Mouse (Mus musculus) intestine, embryonic 16.5 days (tissue): ENCODE results near the gene Arhgap8. TPM values are rescaled to one million over a fixed set of nuclear protein-coding genes. Genes with fewer than 3 reads are reported as not detected.

Experiments used
- ATAC-seq: fragments of 200-750 bp; cut with Nextera tagmentation; 2 replicates; pipeline ENCODE4 v1.8.0; 2017; ENCODE audit warnings: moderate TSS enrichment, moderate library complexity
- H3K27ac ChIP-seq: fragments of 300-500 bp; sonication (generic); 2 replicates; pipeline ENCODE4 v1.5.1; 2014; ENCODE audit warnings: mild to moderate bottlenecking, low read length
- H3K27me3 ChIP-seq: fragments of 300-500 bp; sonication (generic); replicated peaks from 2 replicates; pipeline ENCODE4 v1.6.1; 2014; ENCODE audit warnings: low read length, control low read depth, mixed read lengths; ENCODE audit not compliant: control insufficient read depth, insufficient read depth
- H3K36me3 ChIP-seq: fragments of 300-500 bp; sonication (generic); 2 replicates; pipeline ENCODE4 v1.6.1; 2014; ENCODE audit warnings: low read length, control low read depth; ENCODE audit not compliant: control insufficient read depth, insufficient read depth
- H3K4me1 ChIP-seq: fragments of 300-500 bp; sonication (generic); 2 replicates; pipeline ENCODE4 v1.6.1; 2014; ENCODE audit warnings: low read length, control low read depth, mixed read lengths; ENCODE audit not compliant: control insufficient read depth, insufficient read depth
- H3K4me2 ChIP-seq: fragments of 300-500 bp; sonication (generic); 2 replicates; pipeline ENCODE4 v1.6.1; 2014; ENCODE audit warnings: low read depth, low read length, control low read depth
- H3K4me3 ChIP-seq: fragments of 300-500 bp; sonication (generic); 2 replicates; pipeline ENCODE4 v1.5.1; 2014; ENCODE audit warnings: mild to moderate bottlenecking, low read length
- H3K9ac ChIP-seq: fragments of 300-500 bp; sonication (generic); 2 replicates; pipeline ENCODE4 v1.6.1; 2014; ENCODE audit warnings: low read depth, low read length
- H3K9me3 ChIP-seq: fragments of 300-500 bp; sonication (generic); 2 replicates; pipeline ENCODE4 v1.6.1; 2016; ENCODE audit warnings: low read length, control low read depth; ENCODE audit not compliant: control insufficient read depth
- WGBS: fragments of 180-500 bp; shearing (Covaris S2); extraction: QIAGEN DNeasy Blood & Tissue Kit; methylation state at CpG from one replicate; pipeline ENCODE4 v1.1.7; 2014; 5-methylcytosine and 5-hydroxymethylcytosine counted together
- polyA plus RNA-seq: library from polyadenylated mRNA; unstranded; fragments of >200 nt; fragmentation: Nextera tagmentation; extraction: Ambion mirVana; gene quantifications from 2 replicates; pipeline ENCODE4 v1.2.1, GENCODE M21; 2015

Gene Arhgap8
- polyA plus RNA-seq, 1 experiment from 2014 or later, result 16.3 TPM

GRCm38 (mm10) chr15:84741573-84741972 is 21.7 kb downstream of the Arhgap8 start:
- Histone ChIP-seq H3K9ac (no peak overlapping the region), H3K27me3 (no peaks in the 10 kb centered on the region), H3K36me3 (no peaks in the 10 kb centered on the region), H3K4me1 (no peaks in the 10 kb centered on the region), H3K9me3 (no peaks in the 10 kb centered on the region), H3K4me3 (no peak overlapping the region), H3K27ac (no peak overlapping the region), H3K4me2 (no peak overlapping the region)
- 69% methylated on average over 3 of the region's 3 CpGs for WGBS
- ATAC-seq, result peak; percentile 56; the same call in 1 of the 2 replicates

- 14% methylated on average over 3 of the region's 3 CpGs for WGBS
- H3K4me2 ChIP-seq, result no peak overlapping the region
- no peaks in the 10 kb centered on the region for H3K36me3 ChIP-seq
- no peak overlapping the region for H3K9ac ChIP-seq
- H3K4me3 ChIP-seq, result no peak overlapping the region
- no peaks in the 10 kb centered on the region for H3K4me1 ChIP-seq
- no peaks in the 10 kb centered on the region for H3K9me3 ChIP-seq
- no peak overlapping the region for H3K27ac ChIP-seq
- ATAC-seq, result no peak
- no peaks in the 10 kb centered on the region for H3K27me3 ChIP-seq
Observed at GRCm38 (mm10) chr15:84743347-84743746, 23.5 kb downstream of the Arhgap8 start.

- no peak for ATAC-seq
Observed at GRCm38 (mm10) chr15:84744308-84744707, 24.5 kb downstream of the Arhgap8 start.

GRCm38 (mm10) chr15:84745831-84746230 is 26.0 kb downstream of the Arhgap8 start:
- Histone ChIP-seq H3K27ac (no peak overlapping the region), H3K36me3 (no peaks in the 10 kb centered on the region), H3K4me1 (no peaks in the 10 kb centered on the region), H3K4me2 (no peak overlapping the region), H3K9ac (no peak overlapping the region), H3K4me3 (no peak overlapping the region), H3K9me3 (no peaks in the 10 kb centered on the region), H3K27me3 (no peaks in the 10 kb centered on the region)
- WGBS, result 82% methylated on average over 4 of the region's 4 CpGs
- no peak for ATAC-seq

More at GRCm38 (mm10) chr15:84744308-84744707, 24.5 kb downstream of the Arhgap8 start:
- Histone ChIP-seq H3K27me3 (no peaks in the 10 kb centered on the region), H3K36me3 (no peaks in the 10 kb centered on the region), H3K4me3 (no peak overlapping the region), H3K27ac (no peak overlapping the region), H3K9ac (no peak overlapping the region), H3K9me3 (no peaks in the 10 kb centered on the region), H3K4me2 (no peak overlapping the region), H3K4me1 (no peaks in the 10 kb centered on the region)
- WGBS, result 28% methylated on average over 2 of the region's 2 CpGs

GRCm38 (mm10) chr15:84754987-84755386 is 35.1 kb downstream of the Arhgap8 start:
- peak; percentile 56; the same call in 1 of the 2 replicates for ATAC-seq
- Histone ChIP-seq H3K4me2 (no peak overlapping the region), H3K27ac (no peak overlapping the region), H3K9ac (no peak overlapping the region), H3K36me3 (no peaks in the 10 kb centered on the region), H3K4me3 (no peak overlapping the region), H3K9me3 (no peaks in the 10 kb centered on the region), H3K27me3 (no peaks in the 10 kb centered on the region; the same call in 1 of the 2 replicates), H3K4me1 (0 out of 2 replicates have a peak, but pooled peaks cover 5% of the 10 kb centered on the region)
- WGBS, result 15% methylated on average over 3 of the region's 3 CpGs

- WGBS, result 8% methylated on average over 22 of the region's 22 CpGs
- peak; percentile 44; the same call in 1 of the 2 replicates for ATAC-seq
Observed at GRCm38 (mm10) chr15:84756426-84756825, 36.6 kb downstream of the Arhgap8 start.

GRCm38 (mm10) chr15:84758493-84758892 is 38.6 kb downstream of the Arhgap8 start:
- H3K4me1 ChIP-seq, result 0 out of 2 replicates have a peak, but pooled peaks cover 5% of the 10 kb centered on the region
- H3K9ac ChIP-seq, result no peak overlapping the region
- no peak for ATAC-seq
- H3K9me3 ChIP-seq, result no peaks in the 10 kb centered on the region
- H3K27me3 ChIP-seq, result no peaks in the 10 kb centered on the region; the same call in 1 of the 2 replicates
- WGBS, result 47% methylated on average over 4 of the region's 4 CpGs
- H3K27ac ChIP-seq, result no peak overlapping the region
- no peaks in the 10 kb centered on the region for H3K36me3 ChIP-seq
- no peak overlapping the region for H3K4me3 ChIP-seq
- H3K4me2 ChIP-seq, result no peak overlapping the region

More at GRCm38 (mm10) chr15:84756426-84756825, 36.6 kb downstream of the Arhgap8 start:
- peak overlapping the region; percentile 35 for H3K4me3 ChIP-seq
- peak overlapping the region; percentile 55 for H3K9ac ChIP-seq
- H3K4me2 ChIP-seq, result peak overlapping the region; percentile 73
- no peak overlapping the region for H3K27ac ChIP-seq
- H3K36me3 ChIP-seq, result no peaks in the 10 kb centered on the region
- 0 out of 2 replicates have a peak, but pooled peaks cover 5% of the 10 kb centered on the region for H3K4me1 ChIP-seq
- no peaks in the 10 kb centered on the region for H3K9me3 ChIP-seq
- H3K27me3 ChIP-seq, result no peaks in the 10 kb centered on the region; the same call in 1 of the 2 replicates

- Histone ChIP-seq H3K27ac (no peak overlapping the region), H3K4me1 (no peaks in the 10 kb centered on the region), H3K9me3 (no peaks in the 10 kb centered on the region), H3K4me2 (no peak overlapping the region), H3K27me3 (no peaks in the 10 kb centered on the region), H3K9ac (no peak overlapping the region), H3K4me3 (no peak overlapping the region), H3K36me3 (no peaks in the 10 kb centered on the region)
- WGBS, result 75% methylated on average over 8 of the region's 8 CpGs
- ATAC-seq, result no peak
Observed at GRCm38 (mm10) chr15:84762712-84763422, 43.0 kb downstream of the Arhgap8 start.

- WGBS, result 45% methylated on average over 7 of the region's 7 CpGs
- H3K27ac ChIP-seq, result no peak overlapping the region
- ATAC-seq, result no peak
Observed at GRCm38 (mm10) chr15:84763423-84763812, 43.6 kb downstream of the Arhgap8 start.

More at GRCm38 (mm10) chr15:84763423-84763812, 43.6 kb downstream of the Arhgap8 start:
- Histone ChIP-seq H3K9me3 (no peaks in the 10 kb centered on the region), H3K4me2 (no peak overlapping the region), H3K36me3 (no peaks in the 10 kb centered on the region), H3K9ac (no peak overlapping the region), H3K27me3 (no peaks in the 10 kb centered on the region), H3K4me3 (no peak overlapping the region), H3K4me1 (no peaks in the 10 kb centered on the region)
